Mouse (Mus musculus): ENCODE measurements around the gene Homer3.
A peak's percentile ranks its signal among the peaks of the same experiment; 100 is the strongest.

Gene Homer3

GRCm38 (mm10) chr8:70282603-70283135, at the start of gene Homer3:
Gene Homer3, plus strand, starts transcription at chr8:70282827.
- DNase-seq (ENCODE audit: low read depth, low spot score): peak; percentile 84

- DNase-seq (ENCODE audit: low read depth, low spot score): no peak
Measured at GRCm38 (mm10) chr8:70233606-70234005, 49.0 kb upstream of the Homer3 start.

GRCm38 (mm10) chr8:70234080-70234780, 48.4 kb upstream of the Homer3 start, which contains the start of the genes Sugp2 and Armc6:
Gene Sugp2, plus strand, starts transcription at chr8:70234226.
Gene Armc6, minus strand, starts transcription at chr8:70234466.
- peak; percentile 96 for DNase-seq (ENCODE audit: low read depth, low spot score)

GRCm38 (mm10) chr8:70234781-70235128, 47.9 kb upstream of the Homer3 start:
- DNase-seq (ENCODE audit: low read depth, low spot score): no peak

- no peak for DNase-seq (ENCODE audit: low read depth, low spot score)
Measured at GRCm38 (mm10) chr8:70237842-70238241, 44.8 kb upstream of the Homer3 start.

GRCm38 (mm10) chr8:70240642-70241041, 42.0 kb upstream of the Homer3 start:
- no peak for DNase-seq (ENCODE audit: low read depth, low spot score)

- DNase-seq (ENCODE audit: low read depth, low spot score): no peak
Measured at GRCm38 (mm10) chr8:70246622-70247021, 36.0 kb upstream of the Homer3 start.

GRCm38 (mm10) chr8:70247841-70248240, 34.8 kb upstream of the Homer3 start:
- DNase-seq (ENCODE audit: low read depth, low spot score): no peak

- DNase-seq (ENCODE audit: low read depth, low spot score): no peak
Measured at GRCm38 (mm10) chr8:70254628-70255027, 28.0 kb upstream of the Homer3 start.

- no peak for DNase-seq (ENCODE audit: low read depth, low spot score)
Measured at GRCm38 (mm10) chr8:70257456-70257855, 25.2 kb upstream of the Homer3 start.

- no peak for DNase-seq (ENCODE audit: low read depth, low spot score)
Measured at GRCm38 (mm10) chr8:70258600-70258999, 24.0 kb upstream of the Homer3 start.

GRCm38 (mm10) chr8:70259043-70259442, 23.6 kb upstream of the Homer3 start:
- no peak for DNase-seq (ENCODE audit: low read depth, low spot score)

- DNase-seq (ENCODE audit: low read depth, low spot score): no peak
Measured at GRCm38 (mm10) chr8:70267674-70268073, 15.0 kb upstream of the Homer3 start.

- no peak for DNase-seq (ENCODE audit: low read depth, low spot score)
Measured at GRCm38 (mm10) chr8:70268311-70268710, 14.3 kb upstream of the Homer3 start.

GRCm38 (mm10) chr8:70268799-70269565, 13.6 kb upstream of the Homer3 start:
- no peak for DNase-seq (ENCODE audit: low read depth, low spot score)

GRCm38 (mm10) chr8:70272949-70273348, 9.7 kb upstream of the Homer3 start:
- DNase-seq (ENCODE audit: low read depth, low spot score): no peak

- DNase-seq (ENCODE audit: low read depth, low spot score): no peak
Measured at GRCm38 (mm10) chr8:70274350-70274749, 8.3 kb upstream of the Homer3 start.

- no peak for DNase-seq (ENCODE audit: low read depth, low spot score)
Measured at GRCm38 (mm10) chr8:70276476-70276875, 6.2 kb upstream of the Homer3 start.

GRCm38 (mm10) chr8:70278175-70278574, 4.5 kb upstream of the Homer3 start:
- DNase-seq (ENCODE audit: low read depth, low spot score): no peak

- DNase-seq (ENCODE audit: low read depth, low spot score): no peak
Measured at GRCm38 (mm10) chr8:70279266-70279665, 3.4 kb upstream of the Homer3 start.

- DNase-seq (ENCODE audit: low read depth, low spot score): no peak
Measured at GRCm38 (mm10) chr8:70281001-70281400, 1.6 kb upstream of the Homer3 start.

- DNase-seq (ENCODE audit: low read depth, low spot score): no peak
Measured at GRCm38 (mm10) chr8:70283136-70284077, 780 bp downstream of the Homer3 start.
